Mouse (Mus musculus) granulocyte monocyte progenitor cell, adult 5-6 weeks (primary cell): ENCODE data around the gene Il1r1. TPM values are rescaled to one million over a fixed set of nuclear protein-coding genes. Genes with fewer than 3 reads are reported as not detected.

ENCODE experiments used
- ATAC-seq: replicated peaks from 2 replicates; pipeline ENCODE4 v1.8.0; 2016; ENCODE audit warnings: mild to moderate bottlenecking, moderate TSS enrichment, inconsistent platforms; ENCODE audit not compliant: poor library complexity, severe bottlenecking
- total RNA-seq, 2 experiments: library from RNA; stranded (forward) in 1 of 2; stranded (reverse) in 1 of 2; fragments of 200-712, 200-1000 nt in 1 of 2; fragments of >200 nt in 1 of 2; fragmentation: Nextera tagmentation in 1 of 2; gene quantifications; 2 replicates each; pipeline ENCODE4 v1.2.3; 2014 to 2017

Gene Il1r1
- total RNA-seq (2014; fragmentation: Nextera tagmentation) (3.0 and 3.1 TPM in 2 replicates), total RNA-seq (2017) (2.2 and 2.7 TPM in 2 replicates)

DNA sequence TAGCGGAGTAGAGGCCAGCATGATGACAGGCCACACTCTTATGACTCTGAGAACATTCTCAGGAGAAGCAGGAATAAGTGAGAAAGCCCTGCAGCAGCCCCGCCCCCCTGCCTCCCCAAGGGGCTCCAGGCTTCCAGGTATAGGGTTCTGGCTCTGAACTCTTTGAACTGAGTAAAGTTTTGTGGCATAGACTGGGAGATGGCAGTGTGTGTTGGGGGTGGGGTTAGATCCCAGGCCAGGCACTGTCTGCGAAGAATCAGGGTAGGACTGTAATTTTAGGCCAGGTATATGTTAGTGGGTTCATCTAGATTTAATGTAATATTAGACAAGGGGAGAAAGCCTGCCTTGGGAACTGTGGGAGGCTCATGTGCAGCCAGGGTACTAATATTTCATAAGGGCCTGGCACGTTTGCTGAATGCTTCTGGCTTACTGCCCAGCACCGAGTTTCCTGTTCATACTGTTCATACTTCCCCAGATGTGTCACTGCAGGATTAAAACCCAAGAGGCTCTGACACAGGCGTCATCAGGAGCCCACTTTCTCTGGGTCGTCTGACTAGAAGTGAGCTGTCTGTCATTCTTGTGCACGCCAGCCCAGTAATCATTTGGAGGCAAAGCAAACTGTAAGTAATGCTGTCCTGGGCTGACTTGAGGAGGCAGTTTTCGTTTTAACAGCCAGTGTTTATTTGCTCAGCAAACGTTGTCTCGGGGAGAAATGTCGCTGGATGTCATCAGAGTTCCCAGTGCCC lies at the start of gene Il1r1:
TSS of gene Il1r1 (plus strand) at position 542 of the 746 bp plus-strand sequence.
- peak; percentile 92 for ATAC-seq

DNA sequence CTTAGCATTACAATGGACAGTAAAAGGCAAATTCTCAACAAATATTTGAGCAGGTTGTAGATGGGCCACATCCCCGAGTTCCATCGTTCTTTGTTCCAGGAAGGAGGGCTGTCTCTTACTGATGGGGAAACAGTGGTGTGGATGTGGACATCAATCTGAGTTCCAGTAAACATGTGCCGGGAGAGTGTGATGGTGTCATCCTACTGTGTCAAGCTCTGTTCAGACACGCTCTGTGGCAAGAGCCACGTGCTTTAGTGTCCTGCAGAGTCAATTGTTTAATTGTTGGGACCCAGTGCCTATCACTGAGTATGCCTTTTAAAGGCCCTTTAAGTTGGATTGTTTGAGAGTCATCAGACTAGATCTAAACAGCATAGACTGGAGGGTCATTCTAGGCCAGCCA lies 49.8 kb upstream of the Il1r1 start:
- ATAC-seq: no peak

DNA sequence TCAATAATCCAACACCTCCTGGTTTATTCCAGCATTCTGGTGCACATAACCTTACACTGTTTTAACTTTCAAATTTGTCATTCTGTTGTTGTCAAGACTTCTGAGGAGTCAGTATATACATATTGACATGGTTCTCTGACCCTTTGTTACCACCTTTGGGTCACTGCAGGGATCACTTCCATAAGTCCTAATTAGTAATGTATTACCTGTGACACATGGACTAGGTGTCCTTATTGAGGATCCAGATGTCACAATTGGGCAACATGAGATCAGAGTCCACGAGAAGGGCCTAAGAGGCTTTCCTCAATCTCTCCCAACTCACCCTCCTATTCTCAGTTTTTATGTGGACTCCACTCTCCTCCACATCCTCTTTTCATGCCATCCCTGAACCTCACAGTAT lies 49.1 kb upstream of the Il1r1 start:
- ATAC-seq: no peak

DNA sequence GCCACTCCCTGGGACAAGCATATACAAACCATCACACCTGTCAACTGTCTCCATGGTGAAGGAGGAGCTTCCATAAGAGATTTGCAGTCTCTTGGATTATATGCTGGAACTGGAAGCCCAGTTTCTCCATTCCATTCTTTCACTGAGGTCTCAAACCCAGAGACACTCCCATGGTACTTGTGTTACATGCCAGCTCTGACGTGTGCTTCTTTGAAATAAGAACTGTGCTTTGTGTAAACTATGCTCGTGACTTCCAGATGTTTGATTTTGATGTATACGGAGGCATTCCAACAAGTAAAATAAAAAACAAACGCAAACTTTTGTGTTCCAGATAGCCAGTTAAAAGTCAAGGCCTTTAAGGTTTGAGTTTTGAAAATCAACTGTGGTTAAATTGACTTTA lies 45.8 kb upstream of the Il1r1 start:
- ATAC-seq: no peak

DNA sequence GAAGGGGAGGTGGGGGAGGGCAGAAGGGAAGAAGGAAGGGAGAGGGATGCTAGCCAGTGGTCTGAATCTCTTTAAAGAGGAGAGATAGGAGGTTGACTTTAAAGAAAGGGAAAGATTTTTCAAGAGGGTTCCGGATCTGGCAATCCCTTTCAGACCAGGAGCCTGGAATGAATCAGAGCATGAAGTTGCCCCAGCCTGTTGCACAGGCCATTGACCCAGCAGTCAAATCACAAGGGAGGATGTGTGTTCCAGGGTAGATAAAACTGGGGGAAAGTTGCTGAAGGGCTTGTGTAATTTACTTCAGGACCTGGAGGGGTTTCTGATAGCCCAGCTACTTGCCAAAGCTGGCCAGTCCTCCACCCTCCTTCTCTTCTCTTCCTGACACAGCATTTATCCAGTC lies 45.4 kb upstream of the Il1r1 start:
- ATAC-seq: no peak

DNA sequence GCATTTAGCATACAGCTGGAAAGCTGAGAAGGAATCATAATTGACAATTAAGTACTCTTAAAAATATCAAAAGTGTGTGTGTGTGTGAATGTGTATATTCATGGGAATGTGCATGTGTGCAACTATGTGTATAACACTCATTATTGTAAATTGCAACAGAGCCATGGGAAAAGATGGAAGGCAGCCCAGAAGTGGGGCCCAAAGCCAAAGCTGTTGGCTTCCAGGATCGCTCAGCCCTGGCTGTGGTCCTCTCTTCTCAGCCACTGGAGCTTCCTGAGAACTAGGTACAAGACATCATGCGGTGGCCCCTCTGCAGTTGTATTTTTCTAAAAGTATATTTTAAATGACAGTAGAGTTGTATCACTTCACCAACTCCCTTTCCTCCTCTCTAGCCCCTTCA lies 44.0 kb upstream of the Il1r1 start:
- no peak for ATAC-seq

DNA sequence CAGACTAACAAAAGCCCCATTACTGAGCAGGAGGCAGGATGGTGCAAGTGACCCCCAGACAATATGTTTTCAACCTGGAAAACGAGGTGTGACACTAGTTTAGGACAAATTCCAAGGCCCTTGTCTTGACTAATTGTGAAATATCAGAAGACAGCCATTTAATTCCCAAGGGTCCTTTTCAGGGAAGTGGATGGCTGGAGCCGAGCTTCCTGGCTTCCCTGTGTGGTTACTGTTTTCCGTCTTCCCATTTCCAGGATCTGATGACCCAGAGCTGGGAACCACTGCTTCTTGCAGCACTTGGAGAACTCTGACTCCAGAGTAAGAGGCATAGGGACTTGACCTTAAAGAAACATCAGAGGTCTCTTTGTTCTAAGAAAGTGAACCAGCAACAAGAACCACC lies 43.2 kb upstream of the Il1r1 start:
- no peak for ATAC-seq

DNA sequence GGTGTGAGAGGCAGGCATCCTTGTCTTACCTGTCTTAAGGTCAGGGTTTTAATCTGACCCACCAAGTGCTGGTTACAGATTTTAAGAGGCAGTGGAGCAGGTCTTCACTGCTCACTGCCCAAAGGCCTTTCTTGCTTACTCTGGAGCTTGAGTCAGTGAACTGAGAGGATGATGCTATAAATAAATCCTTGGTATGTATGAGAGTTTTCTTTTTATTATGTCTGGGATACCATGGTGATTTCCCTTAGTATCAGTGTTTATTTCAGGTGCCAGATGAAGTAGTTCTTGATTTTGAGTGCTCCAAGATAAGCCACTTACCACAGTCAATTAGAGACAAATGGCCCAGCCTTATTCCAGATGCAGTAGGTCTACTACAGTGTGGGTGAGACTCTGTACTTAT lies 41.5 kb upstream of the Il1r1 start:
- no peak for ATAC-seq

DNA sequence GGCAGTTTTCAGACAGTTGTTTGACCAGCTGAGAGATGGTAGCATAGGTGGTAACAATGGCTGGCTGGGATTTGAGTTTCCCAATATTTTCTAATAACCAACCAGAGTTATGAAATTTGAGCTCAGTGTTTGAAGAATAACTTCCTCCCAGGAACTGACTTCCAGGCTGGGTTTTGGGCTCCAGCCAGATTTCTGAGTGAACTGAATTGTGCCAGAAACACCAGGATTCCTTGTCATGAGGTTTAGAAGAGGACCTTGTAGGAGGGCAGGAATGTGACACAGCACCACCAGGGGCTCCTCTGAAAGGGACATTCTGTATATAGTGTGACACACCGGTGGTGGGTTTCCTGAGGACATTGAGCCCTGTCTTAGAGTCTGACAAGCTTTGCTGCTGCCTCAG lies 36.9 kb upstream of the Il1r1 start:
- peak; percentile 55 for ATAC-seq

DNA sequence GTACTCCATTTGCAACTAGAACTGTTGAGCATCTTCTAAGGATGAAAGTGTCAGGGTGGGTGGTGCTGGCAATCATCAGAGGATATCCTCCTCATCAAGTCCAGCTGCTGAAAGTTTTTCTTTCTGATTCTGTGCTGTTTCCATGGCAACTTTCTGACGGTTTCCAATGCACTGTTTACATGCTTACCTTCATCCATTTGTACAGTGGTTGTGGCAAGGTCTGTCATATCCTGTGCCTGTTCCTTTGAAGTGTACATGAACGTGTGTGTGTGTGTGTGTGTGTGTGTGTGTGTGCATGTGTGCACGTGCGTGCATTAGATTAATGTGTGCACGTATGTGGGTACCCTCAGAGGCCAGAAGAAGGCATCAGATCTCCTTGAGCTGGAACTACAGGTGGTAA lies 34.9 kb upstream of the Il1r1 start:
- ATAC-seq: no peak

DNA sequence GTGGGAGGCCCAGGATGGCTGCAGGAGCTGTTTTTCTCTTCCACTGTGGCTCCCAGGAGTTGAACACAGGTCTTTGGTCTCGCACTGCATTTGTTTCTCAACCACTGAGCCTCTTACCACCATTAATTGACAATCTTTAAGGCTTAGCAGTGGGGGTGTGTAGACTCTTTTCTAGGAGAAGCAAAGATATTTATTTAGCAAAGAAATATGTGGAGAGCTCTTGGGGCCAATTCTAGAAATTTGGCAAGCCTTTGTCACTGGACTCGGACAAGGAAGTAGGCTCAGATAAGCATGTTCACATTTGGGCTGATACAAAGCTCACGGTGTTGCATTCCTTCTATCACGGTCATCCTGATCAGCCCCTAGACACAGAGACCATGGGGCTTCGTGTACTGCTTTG lies 34.0 kb upstream of the Il1r1 start:
- no peak for ATAC-seq

DNA sequence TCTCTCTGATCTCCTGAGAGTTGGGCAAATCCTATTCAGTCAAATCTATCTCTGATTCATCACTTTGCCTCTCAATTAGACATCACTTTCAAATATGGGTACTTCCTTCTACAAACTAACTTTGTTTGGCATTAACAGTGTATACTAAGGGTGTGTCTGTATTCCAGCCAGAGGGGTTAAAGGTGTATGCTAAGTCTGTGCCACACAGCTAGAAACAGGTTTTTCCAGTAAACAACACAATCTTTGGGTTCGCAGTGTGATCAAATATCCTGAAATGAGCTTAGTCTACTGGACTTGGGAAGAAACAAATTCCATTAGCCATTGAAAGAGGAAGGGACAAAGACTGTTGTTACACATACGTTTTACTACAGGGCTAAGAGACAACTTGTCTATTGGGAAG lies 30.6 kb upstream of the Il1r1 start:
- no peak for ATAC-seq

DNA sequence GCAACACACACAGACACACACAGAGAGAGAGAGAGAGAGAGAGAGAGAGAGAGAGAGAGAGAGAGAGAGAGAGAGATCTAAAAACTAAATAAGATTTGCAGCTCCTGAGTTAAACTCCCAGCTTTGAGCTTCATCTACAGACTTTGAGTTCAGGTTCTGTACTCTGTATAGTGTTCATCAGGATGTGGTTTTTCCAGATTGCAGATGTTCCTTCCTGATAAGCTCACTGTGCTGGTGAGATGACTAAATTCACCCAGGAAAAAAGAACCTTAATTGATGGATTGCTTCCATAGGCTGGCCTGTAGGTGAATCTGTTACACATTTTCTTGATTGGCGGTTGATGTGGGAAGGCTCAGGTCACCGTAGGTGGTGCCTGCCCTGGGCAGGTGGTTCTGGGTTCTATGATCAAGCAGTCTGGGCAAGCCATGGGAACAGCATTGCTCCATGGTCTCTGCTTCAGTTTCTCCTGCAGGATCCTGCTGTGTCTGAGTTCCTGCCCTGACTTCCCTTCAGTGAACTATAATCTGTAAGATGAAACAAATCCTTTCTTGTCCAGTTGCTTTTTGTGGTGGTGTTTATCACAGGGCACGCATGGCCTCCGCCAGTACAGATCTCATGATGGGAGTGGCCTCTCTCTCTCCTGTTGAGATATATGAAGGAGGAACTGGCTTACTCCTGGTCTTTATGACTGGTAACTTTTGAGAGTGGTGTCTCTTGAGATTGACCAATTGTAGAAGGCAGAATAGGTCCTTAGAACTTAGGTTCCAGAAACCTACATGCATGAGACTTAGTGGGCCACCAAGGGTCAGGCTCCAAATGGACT lies 11.3 kb upstream of the Il1r1 start:
- ATAC-seq: peak; percentile 61

DNA sequence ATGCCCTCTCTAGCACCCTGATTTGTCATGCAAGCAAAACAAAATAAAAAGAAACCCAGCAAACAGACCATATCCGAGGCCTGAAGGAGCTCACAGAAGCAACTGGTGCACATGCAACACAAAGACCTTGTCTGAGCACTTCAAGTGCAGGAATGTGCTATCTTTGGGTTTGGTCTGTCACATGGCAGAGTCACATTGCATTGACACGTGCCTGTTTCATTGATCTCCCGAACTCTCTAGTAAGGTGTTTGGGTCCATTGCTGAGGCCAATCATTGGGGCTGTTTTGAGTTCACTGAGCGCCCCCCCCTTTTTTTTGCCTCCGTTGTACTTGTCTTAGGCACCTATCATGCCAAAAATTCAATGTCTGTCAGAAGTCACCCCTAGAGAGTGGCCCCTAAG lies 7.4 kb upstream of the Il1r1 start:
- ATAC-seq: no peak

DNA sequence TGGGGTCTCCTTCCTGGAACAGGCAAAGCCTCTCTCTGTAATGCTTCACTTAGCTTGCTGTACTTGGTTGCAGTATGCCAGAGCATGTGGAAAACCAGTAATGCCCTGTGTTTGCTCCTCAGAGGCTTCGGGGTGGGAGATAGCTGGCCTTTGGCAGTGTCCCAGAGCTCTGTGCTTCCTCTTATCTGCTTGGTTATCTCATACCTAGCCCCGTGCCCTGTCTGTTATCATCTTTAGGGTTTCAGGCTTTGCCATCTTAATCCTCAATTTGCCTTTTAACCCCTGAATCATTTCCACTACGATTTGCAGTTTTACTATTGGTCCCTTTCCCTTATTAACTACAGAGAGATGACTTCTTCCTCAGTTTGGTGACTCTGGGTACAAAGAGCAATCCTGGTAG lies 6.3 kb upstream of the Il1r1 start:
- no peak for ATAC-seq

DNA sequence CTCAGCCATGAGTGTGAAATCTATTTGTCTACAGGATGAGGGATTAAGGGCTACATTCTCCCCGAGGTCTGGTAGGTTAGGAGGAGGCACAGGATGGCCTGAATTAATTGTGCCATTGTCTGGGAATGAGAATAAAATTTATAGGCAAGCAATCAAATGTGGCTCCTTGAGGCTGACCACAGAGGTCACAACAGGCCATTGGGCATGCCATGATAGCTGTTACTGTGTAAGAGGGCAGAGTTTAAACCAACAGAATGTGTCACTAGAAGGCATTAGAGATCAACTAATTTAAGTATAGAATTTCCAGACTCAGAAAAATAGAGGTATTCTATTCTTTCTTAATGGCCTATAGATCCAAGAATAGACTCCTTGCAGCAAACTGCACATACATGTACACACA lies 4.3 kb upstream of the Il1r1 start:
- ATAC-seq: no peak

DNA sequence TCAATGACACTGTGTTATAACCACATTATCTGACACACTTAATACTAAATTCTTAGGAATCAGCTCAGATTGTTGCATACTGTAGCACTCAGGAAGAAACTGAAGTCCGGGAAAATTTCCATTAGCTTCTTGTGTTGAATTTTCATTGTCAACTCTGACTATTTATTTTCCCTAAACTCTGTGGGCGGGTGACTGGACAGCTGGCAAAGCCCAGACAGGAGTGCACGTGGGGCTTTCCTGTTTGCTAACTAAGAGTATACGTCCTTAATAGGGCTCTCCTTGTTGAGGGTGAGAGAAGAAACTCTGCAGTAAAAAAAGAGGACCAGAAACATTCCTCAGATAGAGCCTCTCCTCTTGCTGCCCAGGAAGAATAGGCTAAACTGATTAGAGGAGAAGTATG lies 3.0 kb upstream of the Il1r1 start:
- no peak for ATAC-seq

DNA sequence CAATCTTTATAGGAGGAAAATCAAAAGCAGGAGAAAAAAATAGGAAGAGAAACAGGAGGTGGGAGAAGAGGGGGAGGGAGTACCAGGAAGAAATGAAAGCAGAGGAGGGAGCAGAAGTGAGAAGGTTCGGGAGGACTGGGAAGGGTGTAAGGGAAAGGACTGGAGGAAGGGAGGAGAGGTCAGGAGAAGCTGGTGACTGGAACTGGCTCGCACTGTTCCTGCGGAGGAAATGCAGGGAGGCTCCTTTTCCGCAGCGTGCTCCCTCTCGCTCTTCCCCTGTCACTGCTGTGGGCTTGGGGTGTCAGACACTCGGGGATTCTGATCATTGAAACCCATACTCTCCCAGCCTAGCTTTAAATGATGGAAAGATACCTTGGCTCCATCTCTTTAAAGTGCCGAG lies 2.2 kb upstream of the Il1r1 start:
- no peak for ATAC-seq

DNA sequence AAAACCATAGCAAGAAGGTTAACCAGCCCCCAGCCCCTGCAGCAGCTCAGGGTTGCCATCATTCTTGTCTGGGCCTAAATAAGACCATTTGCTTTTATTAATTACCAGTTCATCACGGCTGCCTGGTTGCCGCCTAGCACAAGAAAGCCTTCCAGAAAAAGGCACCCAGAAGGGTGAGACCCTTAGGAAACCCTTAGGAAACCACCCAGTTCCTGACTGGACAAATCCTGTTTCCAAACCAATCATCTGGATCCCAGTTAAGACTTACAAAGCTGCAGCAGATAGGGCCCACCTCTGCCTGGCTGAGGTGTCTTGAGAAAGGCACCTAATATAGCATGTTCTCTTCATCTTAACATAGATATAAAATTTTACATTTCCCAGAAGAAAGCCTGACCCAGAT lies 1.3 kb upstream of the Il1r1 start:
- no peak for ATAC-seq

DNA sequence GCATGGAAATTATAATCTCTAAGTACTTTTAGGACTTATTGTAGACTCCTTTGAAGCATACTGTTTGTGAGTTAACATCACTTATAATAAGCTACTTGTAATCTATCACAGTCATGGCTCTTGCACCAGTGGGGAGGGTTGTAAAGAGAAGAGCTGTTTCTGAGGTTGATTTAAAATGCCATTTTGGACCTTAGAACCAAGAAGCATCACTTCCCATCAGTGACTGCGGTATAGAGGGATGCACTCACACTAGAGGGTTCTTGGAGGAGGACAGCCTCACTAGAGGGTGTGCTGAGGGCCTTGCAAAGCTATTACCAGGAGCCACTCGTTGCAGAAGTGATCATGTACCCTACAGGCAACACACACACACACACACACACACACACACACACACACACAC lies 700 bp downstream of the Il1r1 start:
- no peak for ATAC-seq

DNA sequence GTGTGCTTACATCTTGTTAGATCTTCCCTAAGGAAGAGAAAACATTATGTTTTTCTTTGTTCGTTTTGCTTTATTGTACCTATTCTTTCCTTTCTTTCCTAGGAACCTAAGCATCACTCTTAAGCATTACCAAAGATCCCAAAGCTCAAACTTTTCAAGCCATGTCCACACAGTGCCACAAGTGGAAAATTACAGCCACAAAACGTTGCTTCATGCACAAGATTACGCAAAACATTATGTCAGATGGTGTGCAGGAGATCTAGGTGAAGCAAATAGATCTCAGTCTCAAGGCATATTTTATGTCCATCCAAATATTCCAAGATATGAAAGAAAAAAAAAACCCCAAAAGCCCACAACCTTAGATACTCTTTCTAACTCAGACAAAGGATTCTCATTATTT lies 4.2 kb downstream of the Il1r1 start:
- ATAC-seq: peak; percentile 35; the same call in 1 of the 2 replicates

DNA sequence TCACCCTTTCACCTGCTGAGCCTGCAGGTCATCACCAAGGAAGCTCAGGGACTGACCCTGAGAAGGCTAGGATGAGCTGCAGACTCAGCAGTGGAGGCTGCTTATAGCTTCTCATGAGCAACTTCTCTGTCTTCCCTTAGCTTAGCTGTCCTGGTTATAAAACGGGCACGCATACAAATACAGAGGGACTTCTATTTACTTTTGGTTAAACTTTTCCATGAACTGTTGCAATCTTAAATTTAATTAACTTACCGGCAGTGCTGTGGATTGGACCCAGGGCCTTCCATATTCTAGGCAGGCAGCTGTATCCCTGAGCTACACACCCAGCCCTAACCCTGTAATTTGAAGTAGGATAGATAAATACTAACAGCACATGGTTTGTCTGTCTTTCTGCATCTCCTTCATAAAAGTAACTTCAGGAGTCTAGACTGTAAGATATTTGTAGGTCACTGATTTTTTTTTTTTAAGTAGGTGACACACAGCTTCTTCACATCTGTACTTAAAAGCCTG lies 4.9 kb downstream of the Il1r1 start:
- ATAC-seq: no peak
